Mouse (Mus musculus) forebrain, embryonic 13.5 days (tissue): Measurements from ENCODE around the gene Lpin2. TPM values are rescaled to one million over a fixed set of nuclear protein-coding genes. Genes with fewer than 3 reads are reported as not detected.

Source experiments
- polyA plus RNA-seq: library from polyadenylated mRNA; unstranded; fragments of >200 nt; fragmentation: Nextera tagmentation; extraction: Ambion mirVana; gene quantifications from 2 replicates; pipeline ENCODE4 v1.2.1, GENCODE M21; 2015

Gene Lpin2
- polyA plus RNA-seq, 1 experiment from 2014 or later = 34.1 TPM

Other genes with a start within 250 kb of the Lpin2 start
- gene Myom1, start 179.9 kb upstream of the Lpin2 start, polyA plus RNA-seq = 1.2 and 1.3 TPM in 2 replicates
- 189 and 196 TPM in 2 replicates for gene Myl12a, start 179.7 kb upstream of the Lpin2 start, polyA plus RNA-seq
- gene Emilin2, start 129.4 kb downstream of the Lpin2 start, polyA plus RNA-seq = 1.5 and 2.5 TPM in 2 replicates